Mouse (Mus musculus) kidney, embryonic 16.5 days (tissue): ENCODE measurements at regions not wholly inside any gene's neighbourhood (a gene's known extent, or its start where the extent isn't known, plus 50 kb on each side); places are given as distances from the start of the nearest gene placed in this dataset.

Source experiments
- ATAC-seq: fragments of 200-750 bp; cut with Nextera tagmentation; 2 replicates; pipeline ENCODE4 v1.8.0; 2017; ENCODE audit warnings: moderate TSS enrichment; ENCODE audit not compliant: low FRiP score, low TSS enrichment
- H3K27ac ChIP-seq: fragments of 300-500 bp; sonication (generic); 2 replicates; pipeline ENCODE4 v1.5.1; 2014; ENCODE audit warnings: low read length
- H3K27me3 ChIP-seq: fragments of 300-500 bp; sonication (generic); 2 replicates; pipeline ENCODE4 v1.6.1; 2014; ENCODE audit warnings: low read length, control low read depth, mixed read lengths; ENCODE audit not compliant: insufficient read depth
- H3K36me3 ChIP-seq: fragments of 300-500 bp; sonication (generic); 2 replicates; pipeline ENCODE4 v1.6.1; 2014; ENCODE audit warnings: low read length, control low read depth, mixed read lengths; ENCODE audit not compliant: insufficient read depth
- H3K4me1 ChIP-seq: fragments of 300-500 bp; sonication (generic); 2 replicates; pipeline ENCODE4 v1.6.1; 2014; ENCODE audit warnings: low read length, control low read depth, mixed read lengths; ENCODE audit not compliant: insufficient read depth
- H3K4me2 ChIP-seq: fragments of 300-500 bp; sonication (generic); replicated peaks from 2 replicates; pipeline ENCODE4 v1.6.1; 2014; ENCODE audit warnings: low read depth, low read length
- H3K4me3 ChIP-seq: fragments of 300-500 bp; sonication (generic); 2 replicates; pipeline ENCODE4 v1.5.1; 2014; ENCODE audit warnings: mild to moderate bottlenecking, low read length
- H3K9ac ChIP-seq: fragments of 300-500 bp; sonication (generic); replicated peaks from 2 replicates; pipeline ENCODE4 v1.6.1; 2014; ENCODE audit warnings: low read length
- H3K9me3 ChIP-seq: fragments of 300-500 bp; sonication (generic); 2 replicates; pipeline ENCODE4 v1.6.1; 2016; ENCODE audit warnings: low read length, control low read depth
- WGBS: fragments of 180-500 bp; shearing (Covaris S2); extraction: QIAGEN DNeasy Blood & Tissue Kit; methylation state at CpG from one replicate; pipeline ENCODE4 v1.1.7; 2014; 5-methylcytosine and 5-hydroxymethylcytosine counted together

DNA sequence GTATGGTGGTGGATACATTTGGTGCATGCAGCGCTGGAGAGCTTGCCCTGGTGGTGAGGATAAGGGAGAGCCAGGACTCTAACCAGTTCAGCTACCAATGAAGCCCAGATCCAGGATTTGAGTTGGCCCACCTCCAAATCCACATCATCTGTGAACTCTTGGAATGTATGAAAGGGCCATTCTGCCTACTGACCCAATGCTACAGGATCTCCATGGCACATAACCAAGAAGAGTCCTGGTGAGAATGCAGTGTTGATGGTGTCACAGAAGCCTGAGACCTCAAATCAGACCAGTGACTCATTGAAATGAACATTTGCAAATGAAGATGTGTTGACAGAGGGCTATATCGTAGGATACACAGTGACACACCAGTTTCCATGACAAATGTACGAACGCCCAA, 121.0 kb upstream of the Slitrk5 start:
- Histone ChIP-seq H3K27ac (no peak overlapping the region), H3K9ac (no peak overlapping the region), H3K4me2 (no peak overlapping the region), H3K4me3 (no peak overlapping the region), H3K9me3 (no peaks in the 10 kb centered on the region), H3K36me3 (no peaks in the 10 kb centered on the region), H3K27me3 (no peaks in the 10 kb centered on the region), H3K4me1 (no peaks in the 10 kb centered on the region)
- no peak for ATAC-seq
- 89% methylated on average over 4 of the region's 4 CpGs for WGBS

- H3K36me3 ChIP-seq = no peaks in the 10 kb centered on the region
- no peak overlapping the region for H3K4me2 ChIP-seq
- no peak overlapping the region for H3K4me3 ChIP-seq
- H3K4me1 ChIP-seq = no peaks in the 10 kb centered on the region
- no peak overlapping the region for H3K27ac ChIP-seq
- no peaks in the 10 kb centered on the region for H3K27me3 ChIP-seq
- 0 out of 2 replicates have a peak, but pooled peaks have one; percentile 23 for ATAC-seq
- no peak overlapping the region for H3K9ac ChIP-seq
- no peaks in the 10 kb centered on the region for H3K9me3 ChIP-seq
These were observed 105.5 kb upstream of the Slitrk5 start for GRCm38 (mm10) chr14:111569331-111569839.

- Histone ChIP-seq H3K27ac (no peak overlapping the region), H3K9ac (no peak overlapping the region), H3K27me3 (no peaks in the 10 kb centered on the region), H3K9me3 (no peaks in the 10 kb centered on the region), H3K4me2 (no peak overlapping the region), H3K4me3 (no peak overlapping the region), H3K36me3 (no peaks in the 10 kb centered on the region), H3K4me1 (no peaks in the 10 kb centered on the region)
- ATAC-seq = no peak
These were observed 97.4 kb upstream of the Slitrk5 start for GRCm38 (mm10) chr14:111577470-111577869.

DNA sequence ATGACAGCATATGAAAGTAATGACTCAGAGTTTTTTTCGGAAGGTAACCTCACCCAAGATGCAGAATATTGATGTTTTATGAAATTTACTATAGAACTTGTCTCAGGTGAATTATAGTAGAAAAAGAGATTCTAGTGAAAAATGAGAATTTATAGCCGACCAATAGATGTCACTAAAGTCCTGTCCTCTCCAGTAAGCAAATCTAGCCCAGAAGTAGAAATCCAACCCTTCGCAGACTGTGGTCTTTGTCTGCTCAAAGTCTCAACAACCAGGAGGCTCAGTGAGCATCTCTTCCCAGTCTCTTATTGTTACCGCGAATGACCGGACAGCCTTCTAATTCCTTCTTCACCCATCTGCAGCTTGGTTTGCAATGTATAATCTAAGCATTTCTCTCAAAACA, 91.8 kb upstream of the Slitrk5 start:
- Histone ChIP-seq H3K27me3 (no peaks in the 10 kb centered on the region), H3K9ac (no peak overlapping the region), H3K36me3 (no peaks in the 10 kb centered on the region), H3K27ac (no peak overlapping the region), H3K4me2 (no peak overlapping the region), H3K4me3 (no peak overlapping the region), H3K4me1 (no peaks in the 10 kb centered on the region), H3K9me3 (no peaks in the 10 kb centered on the region)
- ATAC-seq = no peak
- WGBS = 85% methylated on average over 6 of the region's 6 CpGs

DNA sequence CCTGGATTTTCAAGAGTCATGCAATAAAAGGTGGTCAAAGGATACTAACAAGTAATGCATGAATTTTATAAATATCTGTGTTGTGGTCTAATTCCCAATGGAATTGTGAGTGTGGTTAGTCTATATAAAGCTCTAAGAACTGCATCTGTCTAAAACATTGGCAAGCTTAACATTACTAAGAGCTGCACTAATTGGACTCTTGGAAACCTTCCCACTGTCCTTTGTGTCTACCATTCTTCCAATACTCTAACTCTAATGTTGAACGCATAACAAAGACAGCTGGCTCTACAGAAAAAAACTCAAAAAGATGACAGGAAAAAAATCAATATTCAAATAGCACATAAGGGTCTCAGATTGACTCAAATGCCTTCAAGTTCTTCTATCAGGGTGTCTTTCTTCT, 58.1 kb upstream of the Slitrk5 start:
- H3K4me2 ChIP-seq = no peak overlapping the region
- no peaks in the 10 kb centered on the region for H3K4me1 ChIP-seq
- no peak overlapping the region for H3K4me3 ChIP-seq
- no peak for ATAC-seq
- H3K9ac ChIP-seq = no peak overlapping the region
- no peaks in the 10 kb centered on the region for H3K9me3 ChIP-seq
- no peak overlapping the region for H3K27ac ChIP-seq
- H3K36me3 ChIP-seq = no peaks in the 10 kb centered on the region
- WGBS = 86% methylated on average over 1 of the region's 1 CpGs
- no peaks in the 10 kb centered on the region for H3K27me3 ChIP-seq

GRCm38 (mm10) chr14:111620821-111621220, 54.1 kb upstream of the Slitrk5 start:
- Histone ChIP-seq H3K4me1 (no peaks in the 10 kb centered on the region), H3K9me3 (no peaks in the 10 kb centered on the region), H3K4me3 (no peak overlapping the region), H3K27me3 (no peaks in the 10 kb centered on the region), H3K9ac (no peak overlapping the region), H3K36me3 (no peaks in the 10 kb centered on the region), H3K27ac (no peak overlapping the region), H3K4me2 (no peak overlapping the region)
- no peak for ATAC-seq
- WGBS = 83% methylated on average over 2 of the region's 2 CpGs
